Mouse (Mus musculus) lung, postnatal 0 days (tissue): ENCODE results near the gene Cep83. TPM values are rescaled to one million over a fixed set of nuclear protein-coding genes. Genes with fewer than 3 reads are reported as not detected.

ENCODE experiments used
- ATAC-seq: fragments of 200-750 bp; cut with Nextera tagmentation; 2 replicates; pipeline ENCODE4 v1.8.0; 2017; ENCODE audit warnings: moderate library complexity
- DNase-seq: peaks from one replicate; pipeline ENCODE4 v3.0.0-alpha.2; 2016; ENCODE audit warnings: low spot score
- H3K27ac ChIP-seq: fragments of 300-500 bp; sonication (generic); 2 replicates; pipeline ENCODE4 v1.5.1; 2014; ENCODE audit warnings: antibody characterized with exemption, mild to moderate bottlenecking, low read length, mixed read lengths
- H3K27me3 ChIP-seq: fragments of 300-500 bp; sonication (generic); replicated peaks from 2 replicates; pipeline ENCODE4 v1.6.1; 2014; ENCODE audit warnings: low read length, mixed read lengths; ENCODE audit not compliant: insufficient read depth
- H3K36me3 ChIP-seq: fragments of 300-500 bp; sonication (generic); 2 replicates; pipeline ENCODE4 v1.6.1; 2014; ENCODE audit warnings: low read length, mixed read lengths; ENCODE audit not compliant: insufficient read depth
- H3K4me1 ChIP-seq: fragments of 300-500 bp; sonication (generic); 2 replicates; pipeline ENCODE4 v1.6.1; 2014; ENCODE audit warnings: antibody characterized with exemption, low read depth, low read length, mixed read lengths; ENCODE audit not compliant: insufficient read depth
- H3K4me2 ChIP-seq: fragments of 300-500 bp; sonication (generic); replicated peaks from 2 replicates; pipeline ENCODE4 v1.6.1; 2014; ENCODE audit warnings: low read depth, mild to moderate bottlenecking, low read length, moderate library complexity, mixed read lengths
- H3K4me3 ChIP-seq: fragments of 300-500 bp; sonication (generic); 2 replicates; pipeline ENCODE4 v1.5.1; 2014; ENCODE audit warnings: low read depth, low read length
- H3K9ac ChIP-seq: fragments of 300-500 bp; sonication (generic); replicated peaks from 2 replicates; pipeline ENCODE4 v1.6.1; 2014; ENCODE audit warnings: low read depth, mild to moderate bottlenecking
- H3K9me3 ChIP-seq: fragments of 300-500 bp; sonication (generic); 2 replicates; pipeline ENCODE4 v1.6.1; 2016; ENCODE audit warnings: low read length, mixed read lengths
- CTCF ChIP-seq: IDR thresholded peaks from 2 replicates; pipeline ENCODE4 v1.5.1; 2016; ENCODE audit warnings: antibody characterized with exemption, mild to moderate bottlenecking
- EP300 ChIP-seq: IDR thresholded peaks from 2 replicates; pipeline ENCODE4 v1.6.1; 2016; ENCODE audit warnings: antibody characterized with exemption, mild to moderate bottlenecking, control low read depth
- WGBS: fragments of 180-500 bp; shearing (Covaris S2); extraction: QIAGEN DNeasy Blood & Tissue Kit; methylation state at CpG from one replicate; pipeline ENCODE4 v1.1.7; 2014; 5-methylcytosine and 5-hydroxymethylcytosine counted together
- polyA plus RNA-seq: library from polyadenylated mRNA; unstranded; fragments of >200 nt; fragmentation: Nextera tagmentation; extraction: Ambion mirVana; gene quantifications from 2 replicates; pipeline ENCODE4 v1.2.1, GENCODE M21; 2015

Cep83 gene
- polyA plus RNA-seq, result 20.6 and 22.5 TPM in 2 replicates

DNA sequence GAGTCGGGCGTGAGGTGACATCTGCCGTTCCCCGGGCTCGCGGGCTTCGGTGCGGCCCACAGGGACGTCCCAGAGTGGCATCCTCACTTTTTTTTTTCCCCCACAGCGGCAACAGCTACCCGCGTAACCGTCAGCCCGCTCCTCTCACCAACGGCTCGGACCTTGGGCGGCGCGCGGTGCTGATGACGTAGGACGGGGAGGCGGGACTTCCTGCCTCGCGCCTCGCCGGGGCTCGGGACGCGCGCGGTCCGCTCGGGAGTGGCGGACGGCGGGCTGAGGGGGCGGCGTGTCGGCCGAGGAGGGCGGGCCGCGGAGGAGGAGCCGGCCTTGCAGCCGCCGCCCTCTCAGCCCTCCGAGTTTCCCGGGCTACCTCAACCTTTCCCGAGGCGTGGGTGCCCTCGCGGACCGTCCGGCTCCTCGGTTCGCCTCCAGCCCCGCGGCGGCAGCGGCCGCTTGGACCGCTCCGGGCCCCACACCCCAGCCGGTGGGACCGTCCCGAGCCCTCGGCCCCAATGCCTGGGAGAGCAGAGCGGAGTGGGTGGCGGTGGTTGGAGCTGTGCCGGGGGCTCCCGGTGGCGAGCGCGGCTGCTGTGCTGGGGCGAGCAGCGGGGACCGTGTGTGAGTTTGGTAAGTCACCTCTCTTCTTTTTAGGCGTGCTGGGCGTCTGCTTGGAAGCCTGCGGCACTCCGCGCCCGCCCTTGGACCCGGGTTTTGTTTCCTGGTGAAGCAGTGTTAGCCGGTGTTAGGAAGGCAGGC lies at the start of gene Cep83:
Gene Cep83, plus strand, starts transcription at position 235 of the 756 bp plus-strand sequence.
- H3K36me3 ChIP-seq, result no peaks in the 10 kb centered on the region
- peak within 1 kb of the TSS; percentile 91 for H3K9ac ChIP-seq
- H3K27me3 ChIP-seq, result no peaks in the 10 kb centered on the region
- peak within 1 kb of the TSS; percentile 86 for H3K4me3 ChIP-seq
- peak within 1 kb of the TSS; percentile 93 for H3K27ac ChIP-seq
- DNase-seq (peak; percentile 96), ATAC-seq (peak; percentile 99)
- peak within 1 kb of the TSS; percentile 90 for H3K4me2 ChIP-seq
- no peaks in the 10 kb centered on the region for H3K9me3 ChIP-seq
- TF ChIP-seq EP300 (no peak), CTCF (no peak)
- H3K4me1 ChIP-seq, result no peaks in the 10 kb centered on the region
- WGBS, result under 1% methylated on average over 67 of the region's 86 CpGs

DNA sequence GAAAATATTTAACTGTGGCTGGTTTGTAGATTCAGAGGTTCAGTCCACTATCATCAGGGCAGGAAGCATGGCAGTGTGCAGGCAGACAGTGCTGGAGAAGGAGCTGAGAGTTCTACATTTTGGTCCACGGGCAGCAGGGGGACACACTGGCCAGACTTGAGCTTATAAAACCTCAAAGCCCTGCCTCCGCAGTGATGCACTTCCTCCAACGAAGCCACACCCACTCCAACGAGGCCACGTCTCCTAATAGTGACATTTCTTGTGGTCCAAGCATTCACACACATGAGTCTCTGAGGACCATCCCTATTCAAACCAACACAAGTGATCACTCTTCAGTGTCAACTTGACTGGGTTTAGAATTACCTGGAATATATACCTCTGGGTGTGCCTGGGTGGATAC lies 49.2 kb upstream of the Cep83 start:
- TF ChIP-seq CTCF, result no peak
- TF ChIP-seq EP300, result no peak
- no peaks in the 10 kb centered on the region for H3K9me3 ChIP-seq
- H3K4me1 ChIP-seq, result no peaks in the 10 kb centered on the region
- no peak overlapping the region for H3K27ac ChIP-seq
- no peaks in the 10 kb centered on the region for H3K36me3 ChIP-seq
- H3K4me3 ChIP-seq, result no peak overlapping the region
- H3K4me2 ChIP-seq, result no peak overlapping the region
- DNase-seq (no peak), ATAC-seq (no peak)
- no peak overlapping the region for H3K9ac ChIP-seq
- 52% methylated on average over 5 of the region's 5 CpGs for WGBS
- H3K27me3 ChIP-seq, result no peaks in the 10 kb centered on the region

DNA sequence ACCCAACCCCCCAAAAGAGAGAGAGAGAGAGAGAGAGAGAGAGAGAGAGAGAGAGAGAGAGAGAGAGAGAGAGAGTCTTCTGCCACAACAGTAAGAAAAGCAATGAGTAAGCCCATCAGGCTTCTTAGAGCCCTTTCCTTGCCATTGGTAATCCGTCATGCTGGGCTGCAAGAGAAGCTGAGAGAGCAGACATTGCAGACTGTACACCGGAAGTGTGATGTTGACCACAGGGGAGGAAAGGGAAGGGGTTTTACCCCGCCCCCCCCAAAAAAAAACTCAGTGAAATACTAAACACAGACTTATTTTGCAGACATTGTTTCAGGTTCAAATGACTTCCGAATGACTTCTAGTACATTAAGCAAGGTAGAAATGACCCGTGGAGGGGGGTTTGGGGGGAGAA lies 48.4 kb upstream of the Cep83 start:
- H3K36me3 ChIP-seq, result no peaks in the 10 kb centered on the region
- no peak overlapping the region for H3K4me2 ChIP-seq
- TF ChIP-seq CTCF (no peak), EP300 (no peak)
- 73% methylated on average over 5 of the region's 5 CpGs for WGBS
- ATAC-seq (no peak), DNase-seq (no peak)
- H3K27me3 ChIP-seq, result no peaks in the 10 kb centered on the region
- no peaks in the 10 kb centered on the region for H3K9me3 ChIP-seq
- no peak overlapping the region for H3K4me3 ChIP-seq
- no peaks in the 10 kb centered on the region for H3K4me1 ChIP-seq
- H3K27ac ChIP-seq, result no peak overlapping the region
- no peak overlapping the region for H3K9ac ChIP-seq

DNA sequence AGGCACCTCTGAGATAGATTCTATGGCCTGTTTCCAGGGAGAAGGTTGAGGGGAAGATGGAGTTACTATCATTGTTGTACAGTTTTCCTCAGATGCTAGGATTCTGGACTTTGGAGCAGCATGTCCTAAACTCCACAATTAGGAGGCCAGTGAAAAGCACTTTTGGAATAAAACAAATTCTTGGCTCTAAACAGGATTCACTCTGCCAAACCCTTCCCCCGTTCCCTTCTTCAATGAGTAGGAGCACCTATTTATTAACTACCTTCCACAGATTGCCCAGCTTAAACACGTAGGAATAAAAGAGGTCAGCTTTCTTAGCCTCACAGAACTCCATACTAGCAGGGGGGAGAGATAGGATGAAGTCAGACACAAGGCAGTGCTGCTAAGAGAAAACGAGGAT lies 24.4 kb upstream of the Cep83 start:
- DNase-seq, result no peak
- no peak for TF ChIP-seq EP300
- no peak for TF ChIP-seq CTCF
- no peaks in the 10 kb centered on the region for H3K27me3 ChIP-seq
- no peaks in the 10 kb centered on the region for H3K36me3 ChIP-seq
- H3K27ac ChIP-seq, result no peak overlapping the region
- 68% methylated on average over 3 of the region's 3 CpGs for WGBS
- H3K9me3 ChIP-seq, result no peaks in the 10 kb centered on the region
- H3K4me1 ChIP-seq, result no peaks in the 10 kb centered on the region
- H3K4me3 ChIP-seq, result no peak overlapping the region
- H3K4me2 ChIP-seq, result no peak overlapping the region
- H3K9ac ChIP-seq, result no peak overlapping the region
- no peak for ATAC-seq

DNA sequence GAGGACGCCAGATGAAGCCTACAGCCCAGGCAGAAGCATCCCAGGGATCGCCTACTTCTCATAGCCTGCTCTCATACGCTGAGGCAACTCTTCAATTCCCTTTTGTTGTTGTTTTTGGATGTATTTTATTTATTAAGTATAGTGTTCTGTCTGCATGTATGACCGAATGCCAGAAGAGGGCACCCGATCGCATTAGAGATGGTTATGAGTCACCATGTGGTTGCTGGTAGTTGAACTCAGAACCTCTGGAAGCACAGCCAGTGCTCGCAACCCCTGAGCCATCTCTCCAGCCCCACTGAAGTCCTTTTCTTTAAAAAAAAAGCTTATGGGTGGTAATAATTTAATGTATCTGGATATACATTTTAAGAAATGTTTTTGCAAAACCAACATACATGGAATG lies 24.0 kb upstream of the Cep83 start:
- 93% methylated on average over 7 of the region's 7 CpGs for WGBS
- Histone ChIP-seq H3K4me1 (no peaks in the 10 kb centered on the region), H3K9me3 (no peaks in the 10 kb centered on the region), H3K4me3 (no peak overlapping the region), H3K27me3 (no peaks in the 10 kb centered on the region), H3K36me3 (no peaks in the 10 kb centered on the region), H3K4me2 (no peak overlapping the region), H3K27ac (no peak overlapping the region), H3K9ac (no peak overlapping the region)
- TF ChIP-seq EP300 (no peak), CTCF (no peak)
- no peak for DNase-seq
- no peak for ATAC-seq

DNA sequence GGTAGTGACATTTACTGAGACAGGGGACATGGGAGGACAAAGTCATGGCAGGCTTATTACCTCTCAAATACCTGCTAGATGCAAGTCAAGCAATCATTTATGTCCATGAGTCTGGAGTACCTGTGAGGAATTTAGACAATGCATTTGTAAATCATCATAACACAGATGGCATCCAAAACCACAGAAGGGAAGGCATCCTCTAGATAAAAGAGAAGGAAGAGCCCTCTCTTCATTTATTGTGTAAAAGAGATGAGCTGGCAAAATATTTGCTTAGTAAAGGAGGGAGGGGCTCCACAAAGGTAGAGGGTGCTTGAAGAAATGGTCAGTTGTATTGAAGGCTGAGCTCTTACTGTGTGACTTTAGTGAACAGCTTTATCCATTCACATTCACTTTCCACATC lies 20.3 kb upstream of the Cep83 start:
- Histone ChIP-seq H3K4me2 (no peak overlapping the region), H3K4me3 (no peak overlapping the region), H3K9ac (no peak overlapping the region), H3K27me3 (no peaks in the 10 kb centered on the region), H3K36me3 (no peaks in the 10 kb centered on the region), H3K9me3 (no peaks in the 10 kb centered on the region), H3K4me1 (no peaks in the 10 kb centered on the region), H3K27ac (no peak overlapping the region)
- DNase-seq, result no peak
- no peak for ATAC-seq
- TF ChIP-seq CTCF (no peak), EP300 (no peak)
